Mouse (Mus musculus) stomach, embryonic 14.5 days (tissue): ENCODE measurements at regions not wholly inside any gene's neighbourhood (a gene's known extent, or its start where the extent isn't known, plus 50 kb on each side); places are given as distances from the start of the nearest gene placed in this dataset.

ENCODE experiments used
- ATAC-seq: fragments of 200-750 bp; cut with Nextera tagmentation; 2 replicates; pipeline ENCODE4 v1.8.0; 2017; ENCODE audit warnings: low read depth, moderate TSS enrichment; ENCODE audit not compliant: insufficient number of reproducible peaks, insufficient read depth, low FRiP score
- H3K27ac ChIP-seq: fragments of 300-500 bp; sonication (generic); 2 replicates; pipeline ENCODE4 v1.5.1; 2014; ENCODE audit warnings: mild to moderate bottlenecking, low read length, moderate library complexity, mixed read lengths
- H3K27me3 ChIP-seq: fragments of 300-500 bp; sonication (generic); 2 replicates; pipeline ENCODE4 v1.6.1; 2014; ENCODE audit warnings: low read length, control low read depth, mixed read lengths; ENCODE audit not compliant: control insufficient read depth, insufficient read depth
- H3K36me3 ChIP-seq: fragments of 300-500 bp; sonication (generic); 2 replicates; pipeline ENCODE4 v1.6.1; 2014; ENCODE audit warnings: mild to moderate bottlenecking, control low read depth, low read length, moderate library complexity, mixed read lengths; ENCODE audit not compliant: control insufficient read depth, insufficient read depth
- H3K4me1 ChIP-seq: fragments of 300-500 bp; sonication (generic); 2 replicates; pipeline ENCODE4 v1.6.1; 2014; ENCODE audit warnings: low read length, control low read depth, mixed read lengths; ENCODE audit not compliant: control insufficient read depth, insufficient read depth
- H3K4me2 ChIP-seq: fragments of 300-500 bp; sonication (generic); replicated peaks from 2 replicates; pipeline ENCODE4 v1.6.1; 2014; ENCODE audit warnings: low read depth, low read length, control low read depth
- H3K4me3 ChIP-seq: fragments of 300-500 bp; sonication (generic); 2 replicates; pipeline ENCODE4 v1.5.1; 2014; ENCODE audit warnings: low read depth, low read length, control low read depth
- H3K9ac ChIP-seq: fragments of 300-500 bp; sonication (generic); replicated peaks from 2 replicates; pipeline ENCODE4 v1.6.1; 2014; ENCODE audit warnings: low read depth, mild to moderate bottlenecking, control low read depth, low read length, moderate library complexity, mixed read lengths
- H3K9me3 ChIP-seq: fragments of 300-500 bp; sonication (generic); 2 replicates; pipeline ENCODE4 v1.6.1; 2016; ENCODE audit warnings: low read depth, low read length, control low read depth; ENCODE audit not compliant: control insufficient read depth
- WGBS: fragments of 180-500 bp; shearing (Covaris S2); extraction: QIAGEN DNeasy Blood & Tissue Kit; methylation state at CpG from one replicate; pipeline ENCODE4 v1.1.7; 2014; 5-methylcytosine and 5-hydroxymethylcytosine counted together

- Histone ChIP-seq H3K36me3 (no peaks in the 10 kb centered on the region), H3K27me3 (no peaks in the 10 kb centered on the region), H3K9me3 (no peaks in the 10 kb centered on the region), H3K9ac (no peak overlapping the region), H3K4me3 (no peak overlapping the region), H3K27ac (no peak overlapping the region), H3K4me2 (no peak overlapping the region), H3K4me1 (peaks cover 4% of the 10 kb centered on the region; the same call in 1 of the 2 replicates)
- ATAC-seq, result no peak
- WGBS, result 54% methylated on average over 5 of the region's 5 CpGs
Observed at GRCm38 (mm10) chr14:58938601-58938970, 204.1 kb downstream of the 1700129C05Rik start.

- WGBS, result 51% methylated on average over 12 of the region's 12 CpGs
- Histone ChIP-seq H3K4me2 (no peak overlapping the region), H3K4me3 (no peak overlapping the region), H3K4me1 (peaks cover 4% of the 10 kb centered on the region; the same call in 1 of the 2 replicates), H3K27ac (no peak overlapping the region), H3K9ac (no peak overlapping the region), H3K27me3 (no peaks in the 10 kb centered on the region), H3K36me3 (no peaks in the 10 kb centered on the region), H3K9me3 (no peaks in the 10 kb centered on the region)
- ATAC-seq, result no peak
Observed at GRCm38 (mm10) chr14:58937791-58938600, 204.7 kb downstream of the 1700129C05Rik start.

- H3K9ac ChIP-seq, result no peak overlapping the region
- no peak overlapping the region for H3K4me2 ChIP-seq
- H3K4me1 ChIP-seq, result peaks cover 4% of the 10 kb centered on the region; the same call in 1 of the 2 replicates
- H3K4me3 ChIP-seq, result no peak overlapping the region
- H3K36me3 ChIP-seq, result no peaks in the 10 kb centered on the region
- H3K9me3 ChIP-seq, result no peaks in the 10 kb centered on the region
- WGBS, result 13% methylated on average over 8 of the region's 8 CpGs
- no peak overlapping the region for H3K27ac ChIP-seq
- no peak for ATAC-seq
- no peaks in the 10 kb centered on the region for H3K27me3 ChIP-seq
Observed at GRCm38 (mm10) chr14:58937331-58937730, 205.4 kb downstream of the 1700129C05Rik start.

- Histone ChIP-seq H3K36me3 (no peaks in the 10 kb centered on the region), H3K4me3 (no peak overlapping the region), H3K9ac (no peak overlapping the region), H3K27ac (no peak overlapping the region), H3K4me2 (no peak overlapping the region), H3K9me3 (no peaks in the 10 kb centered on the region), H3K27me3 (no peaks in the 10 kb centered on the region), H3K4me1 (peaks cover 4% of the 10 kb centered on the region; the same call in 1 of the 2 replicates)
- WGBS, result 82% methylated on average over 2 of the region's 2 CpGs
- no peak for ATAC-seq
Observed at GRCm38 (mm10) chr14:58936131-58936530, 206.6 kb downstream of the 1700129C05Rik start.

- no peak overlapping the region for H3K4me2 ChIP-seq
- WGBS, result 45% methylated on average over 9 of the region's 9 CpGs
- no peaks in the 10 kb centered on the region for H3K4me1 ChIP-seq
- no peaks in the 10 kb centered on the region for H3K9me3 ChIP-seq
- no peak for ATAC-seq
- H3K27me3 ChIP-seq, result no peaks in the 10 kb centered on the region
- no peak overlapping the region for H3K27ac ChIP-seq
- no peak overlapping the region for H3K4me3 ChIP-seq
- no peaks in the 10 kb centered on the region for H3K36me3 ChIP-seq
- no peak overlapping the region for H3K9ac ChIP-seq
Observed at GRCm38 (mm10) chr14:58917853-58918252, 224.8 kb downstream of the 1700129C05Rik start.

GRCm38 (mm10) chr14:58917228-58917627 lies 225.5 kb downstream of the 1700129C05Rik start:
- Histone ChIP-seq H3K36me3 (no peaks in the 10 kb centered on the region), H3K4me1 (no peaks in the 10 kb centered on the region), H3K9me3 (no peaks in the 10 kb centered on the region), H3K4me2 (no peak overlapping the region), H3K9ac (no peak overlapping the region), H3K27ac (no peak overlapping the region), H3K4me3 (no peak overlapping the region), H3K27me3 (no peaks in the 10 kb centered on the region)
- ATAC-seq, result no peak
- WGBS, result 81% methylated on average over 3 of the region's 3 CpGs

- Histone ChIP-seq H3K9ac (no peak overlapping the region), H3K9me3 (no peaks in the 10 kb centered on the region; the same call in 1 of the 2 replicates), H3K4me3 (no peak overlapping the region), H3K4me1 (no peaks in the 10 kb centered on the region), H3K27me3 (no peaks in the 10 kb centered on the region), H3K36me3 (no peaks in the 10 kb centered on the region), H3K27ac (no peak overlapping the region), H3K4me2 (no peak overlapping the region)
- WGBS, result 90% methylated on average over 3 of the region's 3 CpGs
- no peak for ATAC-seq
Observed at GRCm38 (mm10) chr14:58914937-58915336, 227.8 kb downstream of the 1700129C05Rik start.

- H3K4me2 ChIP-seq, result no peak overlapping the region
- no peaks in the 10 kb centered on the region for H3K4me1 ChIP-seq
- H3K27ac ChIP-seq, result no peak overlapping the region
- H3K27me3 ChIP-seq, result no peaks in the 10 kb centered on the region
- H3K9me3 ChIP-seq, result no peaks in the 10 kb centered on the region; the same call in 1 of the 2 replicates
- H3K9ac ChIP-seq, result no peak overlapping the region
- WGBS, result 91% methylated on average over 1 of the region's 1 CpGs
- ATAC-seq, result no peak
- H3K4me3 ChIP-seq, result no peak overlapping the region
- no peaks in the 10 kb centered on the region for H3K36me3 ChIP-seq
Observed at GRCm38 (mm10) chr14:58910846-58911245, 231.8 kb downstream of the 1700129C05Rik start.

- WGBS, result 66% methylated on average over 3 of the region's 3 CpGs
Observed at GRCm38 (mm10) chr14:58907932-58908331, 234.8 kb downstream of the 1700129C05Rik start.

More at GRCm38 (mm10) chr14:58907932-58908331, 234.8 kb downstream of the 1700129C05Rik start:
- H3K36me3 ChIP-seq, result no peaks in the 10 kb centered on the region
- no peaks in the 10 kb centered on the region for H3K4me1 ChIP-seq
- H3K9me3 ChIP-seq, result no peaks in the 10 kb centered on the region; the same call in 1 of the 2 replicates
- no peaks in the 10 kb centered on the region for H3K27me3 ChIP-seq
- no peak overlapping the region for H3K4me2 ChIP-seq
- no peak overlapping the region for H3K9ac ChIP-seq
- no peak for ATAC-seq
- H3K27ac ChIP-seq, result no peak overlapping the region
- H3K4me3 ChIP-seq, result no peak overlapping the region
